Mouse (Mus musculus) gastrocnemius, postnatal 10 days (tissue): ENCODE measurements around the gene Nr5a1. TPM values are rescaled to one million over a fixed set of nuclear protein-coding genes. Genes with fewer than 3 reads are reported as not detected.

Experiments used
- DNase-seq: peaks from one replicate; pipeline ENCODE4 v3.0.0; 2021; ENCODE audit warnings: mixed read lengths
- long read RNA-seq, 2 experiments: library from polyadenylated mRNA; stranded (forward); transcript quantifications; one replicate each; pipeline ENCODE4 v2.0.0; 2021
- total RNA-seq, 2 experiments: library from RNA; stranded (reverse); gene quantifications; 2 replicates each; pipeline ENCODE4 v1.2.3; 2021

The Nr5a1 gene
- not detected for total RNA-seq
- long read RNA-seq, experiment 1: 0 reads
- long read RNA-seq, experiment 2: 0 reads

GRCm38 (mm10) chr2:38714324-38714723, at the start of gene Nr5a1:
Gene Nr5a1 (minus strand): TSS chr2:38714542.
- no peak for DNase-seq

- no peak for DNase-seq
Observed at GRCm38 (mm10) chr2:38739847-38740246, 25.5 kb upstream of the Nr5a1 start.

GRCm38 (mm10) chr2:38739410-38739809, 25.1 kb upstream of the Nr5a1 start:
- DNase-seq: peak; percentile 79

- no peak for DNase-seq
Observed at GRCm38 (mm10) chr2:38738601-38739301, 24.4 kb upstream of the Nr5a1 start.

GRCm38 (mm10) chr2:38735740-38736139, 21.4 kb upstream of the Nr5a1 start:
- DNase-seq: no peak

- no peak for DNase-seq
Observed at GRCm38 (mm10) chr2:38734721-38735120, 20.4 kb upstream of the Nr5a1 start.

- DNase-seq: no peak
Observed at GRCm38 (mm10) chr2:38730331-38730827, 16.0 kb upstream of the Nr5a1 start.

GRCm38 (mm10) chr2:38725427-38725826, 11.1 kb upstream of the Nr5a1 start:
- no peak for DNase-seq

GRCm38 (mm10) chr2:38723378-38723777, 9.0 kb upstream of the Nr5a1 start:
- peak; percentile 29 for DNase-seq

GRCm38 (mm10) chr2:38722076-38722475, 7.7 kb upstream of the Nr5a1 start:
- DNase-seq: no peak

- DNase-seq: no peak
Observed at GRCm38 (mm10) chr2:38720661-38721060, 6.3 kb upstream of the Nr5a1 start.

GRCm38 (mm10) chr2:38719354-38719753, 5.0 kb upstream of the Nr5a1 start:
- DNase-seq: no peak

GRCm38 (mm10) chr2:38718676-38719075, 4.3 kb upstream of the Nr5a1 start:
- DNase-seq: no peak

GRCm38 (mm10) chr2:38717436-38717835, 3.1 kb upstream of the Nr5a1 start:
- DNase-seq: no peak

GRCm38 (mm10) chr2:38713596-38713995, 746 bp downstream of the Nr5a1 start:
- no peak for DNase-seq

GRCm38 (mm10) chr2:38712769-38713125, 1.6 kb downstream of the Nr5a1 start:
- DNase-seq: no peak

GRCm38 (mm10) chr2:38712076-38712768, 2.1 kb downstream of the Nr5a1 start:
- DNase-seq: no peak

- DNase-seq: peak; percentile 18
Observed at GRCm38 (mm10) chr2:38711421-38711861, 2.9 kb downstream of the Nr5a1 start.

GRCm38 (mm10) chr2:38710304-38711241, 3.8 kb downstream of the Nr5a1 start:
- peak; percentile 31 for DNase-seq

- peak; percentile 48 for DNase-seq
Observed at GRCm38 (mm10) chr2:38708907-38709688, 5.2 kb downstream of the Nr5a1 start.

GRCm38 (mm10) chr2:38706661-38707060, 7.7 kb downstream of the Nr5a1 start:
- no peak for DNase-seq

- no peak for DNase-seq
Observed at GRCm38 (mm10) chr2:38705036-38705435, 9.3 kb downstream of the Nr5a1 start.
